ENCODE assay signal across 10 mouse cellular contexts in genomic region chr17:24544613-24545012, GRCm38 (mm10). TPM values are rescaled to one million over a fixed set of nuclear protein-coding genes. Genes with fewer than 3 reads are reported as not detected.
DNase-seq lines count a peak whose midpoint lies in the region; ATAC-seq lines count a peak whose summit lies in the region.
"Had no signal": no experiment of that assay in that cellular context is flagged by ENCODE, and none has a peak within 500 bp of the region (broad histone marks: within the 10 kb centered on the region; RNA-seq: fewer than 3 reads in every experiment).

No protein-coding gene starts in this region.

- no peaks in the 10 kb centered on the region for H3K27me3 ChIP-seq in limb, embryonic 11.5 days (ENCODE audit: control insufficient read depth, insufficient read depth, low read length)

- DNase-seq in embryo, embryonic 10.5 days (ENCODE audit: low spot score) = peak; percentile 23
- no peak for DNase-seq in embryo, embryonic 10 days (ENCODE audit: low spot score)
- DNase-seq in right cerebral cortex, adult 18-20 months = peak; percentile 48
- DNase-seq in right cerebral cortex, postnatal 4 days = no peak
- peak; percentile 42 for DNase-seq in limb, embryonic 11.5 days (ENCODE audit: low spot score)
- DNase-seq in urinary bladder, adult 18-20 months (ENCODE audit: low spot score in 2 of 2) = no peak
- DNase-seq in ovary, postnatal 10 days (ENCODE audit: low spot score) = no peak
- no peak for DNase-seq in thymus, postnatal 25 days
- DNase-seq: heart, postnatal 10 days had no signal

- no peak overlapping the region for H3K27ac ChIP-seq in limb, embryonic 11.5 days (replicated peaks; ENCODE audit: low read depth, low read length)

- ATAC-seq in limb, embryonic 11.5 days (ENCODE audit: insufficient number of reproducible peaks, low FRiP score, low TSS enrichment, low read depth) = no peak
- ATAC-seq: activated CD4-positive, CD25-positive, alpha-beta regulatory T cell, adult 4 months had no signal

- H3K4me1 ChIP-seq in limb, embryonic 11.5 days (ENCODE audit: control insufficient read depth, insufficient read depth, low read length) = peaks cover 3% of the 10 kb centered on the region; the same call in 1 of the 2 replicates

- no peak overlapping the region for H3K4me3 ChIP-seq in limb, embryonic 11.5 days (ENCODE audit: low read depth, low read length)

- H3K36me3 ChIP-seq in limb, embryonic 11.5 days (ENCODE audit: control insufficient read depth, insufficient read depth, low read length) = no peaks in the 10 kb centered on the region

- WGBS in limb, embryonic 11.5 days = 18% methylated on average over 12 of the region's 12 CpGs

- H3K9me3 ChIP-seq in limb, embryonic 11.5 days (ENCODE audit: control insufficient read depth, low read length) = no peaks in the 10 kb centered on the region

- no peak overlapping the region; the same call in 1 of the 2 replicates for H3K4me2 ChIP-seq in limb, embryonic 11.5 days (ENCODE audit: low read depth, severe bottlenecking)

- peak overlapping the region; percentile 56 for H3K9ac ChIP-seq in limb, embryonic 11.5 days (ENCODE audit: low read length)

RNA-seq across cellular contexts. Expression of gene Pkd1, which starts 5.0 kb away (rescaled TPM):
- 20.8 and 22.5 TPM in 2 replicates for polyA plus RNA-seq in limb, embryonic 11.5 days (2014; fragmentation: Nextera tagmentation; extraction: Ambion mirVana)

RNA-seq across cellular contexts. Expression of gene Rab26, which starts 10.6 kb away (rescaled TPM):
- 1.8 and 3.1 TPM in 2 replicates for polyA plus RNA-seq in limb, embryonic 11.5 days (2014; fragmentation: Nextera tagmentation; extraction: Ambion mirVana)

RNA-seq across cellular contexts. Expression of gene Traf7, which starts 16.9 kb away (rescaled TPM):
- polyA plus RNA-seq in limb, embryonic 11.5 days (2014; fragmentation: Nextera tagmentation; extraction: Ambion mirVana) = 89.3 and 102 TPM in 2 replicates

RNA-seq across cellular contexts. Expression of gene Caskin1, which starts 56.2 kb away (rescaled TPM):
- 2.3 and 2.5 TPM in 2 replicates for polyA plus RNA-seq in limb, embryonic 11.5 days (2014; fragmentation: Nextera tagmentation; extraction: Ambion mirVana)

Comparison
In these comparisons a context has a peak if more than half of its experiments do, and no peak if none do; other contexts are left out.
1. DNase-seq: peak in embryo, embryonic 10.5 days (single experiment), right cerebral cortex, adult 18-20 months (single experiment) and limb, embryonic 11.5 days (single experiment); none in embryo, embryonic 10 days (single experiment), right cerebral cortex, postnatal 4 days (single experiment), urinary bladder, adult 18-20 months (0 of 2), ovary, postnatal 10 days (single experiment) and thymus, postnatal 25 days (single experiment).